Mouse (Mus musculus) heart, embryonic 13.5 days (tissue): ENCODE results near the gene Rab5c. TPM values are rescaled to one million over a fixed set of nuclear protein-coding genes. Genes with fewer than 3 reads are reported as not detected.
A peak's percentile ranks its signal among the peaks of the same experiment; 100 is the strongest.

Source experiments
- ATAC-seq: fragments of 200-750 bp; cut with Nextera tagmentation; 2 replicates; pipeline ENCODE4 v1.8.0; 2017; ENCODE audit warnings: moderate TSS enrichment; ENCODE audit not compliant: insufficient number of reproducible peaks, low FRiP score, low TSS enrichment; ENCODE audit errors: extremely low read depth
- H3K27ac ChIP-seq: fragments of 300-500 bp; sonication (generic); replicated peaks from 2 replicates; pipeline ENCODE4 v1.5.1; 2015; ENCODE audit warnings: moderate library complexity, mild to moderate bottlenecking, inconsistent platforms
- H3K27me3 ChIP-seq: fragments of 300-500 bp; sonication (generic); replicated peaks from 2 replicates; pipeline ENCODE4 v1.6.1; 2015; ENCODE audit warnings: mild to moderate bottlenecking, inconsistent platforms
- H3K36me3 ChIP-seq: fragments of 300-500 bp; sonication (generic); 2 replicates; pipeline ENCODE4 v1.6.1; 2015; ENCODE audit warnings: mild to moderate bottlenecking, inconsistent platforms
- H3K4me1 ChIP-seq: fragments of 300-500 bp; sonication (generic); 2 replicates; pipeline ENCODE4 v1.6.1; 2015; ENCODE audit warnings: inconsistent platforms
- H3K4me2 ChIP-seq: fragments of 300-500 bp; sonication (generic); 2 replicates; pipeline ENCODE4 v1.6.1; 2015; ENCODE audit warnings: inconsistent platforms, mild to moderate bottlenecking, moderate library complexity
- H3K4me3 ChIP-seq: fragments of 300-500 bp; sonication (generic); 2 replicates; pipeline ENCODE4 v1.5.1; 2015; ENCODE audit warnings: moderate library complexity, mild to moderate bottlenecking, inconsistent platforms
- H3K9ac ChIP-seq: fragments of 300-500 bp; sonication (generic); 2 replicates; pipeline ENCODE4 v1.6.1; 2015; ENCODE audit warnings: inconsistent platforms, mild to moderate bottlenecking, moderate library complexity
- H3K9me3 ChIP-seq: fragments of 300-500 bp; sonication (generic); 2 replicates; pipeline ENCODE4 v1.6.1; 2016; ENCODE audit warnings: inconsistent platforms
- WGBS: fragments of 180-500 bp; shearing (Covaris S2); methylation state at CpG from one replicate; pipeline ENCODE4 v1.1.7; 2015; ENCODE audit warnings: mixed read lengths; 5-methylcytosine and 5-hydroxymethylcytosine counted together
- polyA plus RNA-seq: library from polyadenylated mRNA; unstranded; fragments of >200 nt; fragmentation: Nextera tagmentation; extraction: Ambion mirVana; gene quantifications from 2 replicates; pipeline ENCODE4 v1.2.1, GENCODE M21; 2015

The Rab5c gene
- polyA plus RNA-seq, 1 experiment from 2014 or later, result 13.6 TPM

DNA sequence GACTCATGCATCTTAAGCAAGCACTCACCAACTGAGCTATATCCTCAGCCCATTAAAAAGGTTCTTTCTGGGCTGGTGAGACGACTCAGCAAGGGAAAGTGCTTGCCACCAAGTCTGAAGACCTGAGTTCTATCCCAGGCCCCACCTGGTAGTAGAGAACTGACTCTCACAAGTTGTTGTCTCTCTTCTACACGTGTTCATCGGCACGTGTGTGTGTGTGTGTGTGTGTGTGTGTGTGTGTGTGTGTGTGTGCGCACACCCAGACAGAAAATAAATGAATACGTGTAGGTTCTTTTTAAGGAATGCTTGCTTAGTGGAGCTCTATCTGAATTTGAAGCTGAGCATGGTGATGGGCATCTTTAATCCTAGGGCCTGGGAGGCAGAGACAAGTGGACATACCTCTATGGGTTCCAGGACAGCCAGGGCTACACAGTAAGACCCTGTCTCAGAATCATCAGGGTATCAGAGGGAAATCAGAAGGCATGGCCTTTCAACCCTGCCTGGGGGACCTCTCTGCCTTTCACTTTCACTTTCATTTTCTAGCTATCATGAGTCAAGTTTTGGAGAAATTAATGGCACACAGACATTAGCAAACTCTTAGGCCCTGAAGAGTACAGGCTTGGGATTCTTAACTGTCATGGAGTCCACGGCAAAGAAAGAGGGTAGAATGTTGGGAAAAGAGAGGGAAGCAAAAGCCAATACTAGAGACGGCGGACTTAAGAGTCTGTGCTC is 2.7 kb downstream of the Rab5c start:
- Histone ChIP-seq H3K4me1 (peaks cover 27% of the 10 kb centered on the region), H3K9me3 (no peaks in the 10 kb centered on the region), H3K4me2 (peak overlapping the region; percentile 81), H3K27ac (no peak overlapping the region; the same call in 1 of the 2 replicates), H3K9ac (peak overlapping the region; percentile 95), H3K4me3 (peak overlapping the region; percentile 87), H3K27me3 (peaks cover 8% of the 10 kb centered on the region), H3K36me3 (peaks cover 18% of the 10 kb centered on the region)
- WGBS, result 88% methylated on average over 9 of the region's 9 CpGs
- ATAC-seq, result no peak

- Histone ChIP-seq H3K4me3 (no peak overlapping the region), H3K36me3 (peaks cover 37% of the 10 kb centered on the region), H3K9ac (no peak overlapping the region), H3K9me3 (no peaks in the 10 kb centered on the region), H3K27ac (no peak overlapping the region), H3K27me3 (no peaks in the 10 kb centered on the region), H3K4me1 (peaks cover 9% of the 10 kb centered on the region), H3K4me2 (no peak overlapping the region)
- 81% methylated on average over 6 of the region's 6 CpGs for whole genome bisulfite sequencing
- ATAC-seq, result no peak
Measured at GRCm38 (mm10) chr11:100730477-100731205, 7.4 kb downstream of the Rab5c start.

DNA sequence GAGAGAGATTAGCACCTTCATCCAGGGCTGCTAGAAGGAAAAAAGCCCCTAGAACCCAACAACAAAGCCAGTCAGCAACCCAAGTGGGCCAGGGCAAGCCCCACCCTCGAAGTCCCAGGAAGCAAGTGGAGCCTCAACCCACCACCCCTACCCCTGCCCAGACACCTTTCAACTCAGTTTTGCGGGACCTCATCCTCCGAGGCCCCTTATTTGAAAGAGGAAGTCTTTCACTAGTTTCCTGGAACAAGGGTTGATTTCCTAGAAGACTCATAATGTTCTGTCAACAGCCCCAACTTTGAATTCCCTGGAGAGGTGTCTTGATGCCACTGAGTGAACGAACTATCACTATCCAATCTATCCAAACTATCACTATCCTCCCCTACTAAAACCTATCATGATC is 8.0 kb downstream of the Rab5c start:
- H3K4me3 ChIP-seq, result no peak overlapping the region
- no peaks in the 10 kb centered on the region for H3K9me3 ChIP-seq
- H3K4me2 ChIP-seq, result no peak overlapping the region
- 79% methylated on average over 4 of the region's 4 CpGs for WGBS
- H3K4me1 ChIP-seq, result peaks cover 11% of the 10 kb centered on the region
- H3K9ac ChIP-seq, result no peak overlapping the region
- H3K27me3 ChIP-seq, result no peaks in the 10 kb centered on the region
- no peak for ATAC-seq
- H3K27ac ChIP-seq, result no peak overlapping the region
- peaks cover 37% of the 10 kb centered on the region for H3K36me3 ChIP-seq

GRCm38 (mm10) chr11:100728601-100729000 is 9.4 kb downstream of the Rab5c start:
- no peak for ATAC-seq
- no peaks in the 10 kb centered on the region for H3K27me3 ChIP-seq
- no peak overlapping the region for H3K27ac ChIP-seq
- peaks cover 22% of the 10 kb centered on the region for H3K4me1 ChIP-seq
- no peak overlapping the region for H3K4me2 ChIP-seq
- peaks cover 37% of the 10 kb centered on the region for H3K36me3 ChIP-seq
- 85% methylated on average over 6 of the region's 6 CpGs for WGBS
- H3K4me3 ChIP-seq, result no peak overlapping the region
- H3K9ac ChIP-seq, result no peak overlapping the region
- H3K9me3 ChIP-seq, result no peaks in the 10 kb centered on the region

- Histone ChIP-seq H3K4me1 (peaks cover 36% of the 10 kb centered on the region), H3K9me3 (no peaks in the 10 kb centered on the region), H3K4me2 (no peak overlapping the region), H3K9ac (no peak overlapping the region), H3K36me3 (peaks cover 25% of the 10 kb centered on the region), H3K27me3 (no peaks in the 10 kb centered on the region), H3K27ac (no peak overlapping the region), H3K4me3 (no peak overlapping the region)
- ATAC-seq, result no peak
- 94% methylated on average over 3 of the region's 3 CpGs for WGBS
Measured at GRCm38 (mm10) chr11:100727201-100727600, 10.8 kb downstream of the Rab5c start.

- peaks cover 58% of the 10 kb centered on the region for H3K4me1 ChIP-seq
- 26% methylated on average over 5 of the region's 5 CpGs for WGBS
- no peaks in the 10 kb centered on the region for H3K9me3 ChIP-seq
- no peak overlapping the region for H3K4me3 ChIP-seq
- H3K36me3 ChIP-seq, result peaks cover 18% of the 10 kb centered on the region
- H3K9ac ChIP-seq, result no peak overlapping the region; the same call in 1 of the 2 replicates
- H3K27me3 ChIP-seq, result no peaks in the 10 kb centered on the region
- no peak for ATAC-seq
- H3K27ac ChIP-seq, result peak overlapping the region; percentile 74
- H3K4me2 ChIP-seq, result peak overlapping the region; percentile 0; the same call in 1 of the 2 replicates
Measured at GRCm38 (mm10) chr11:100724919-100725512, 13.0 kb downstream of the Rab5c start.

DNA sequence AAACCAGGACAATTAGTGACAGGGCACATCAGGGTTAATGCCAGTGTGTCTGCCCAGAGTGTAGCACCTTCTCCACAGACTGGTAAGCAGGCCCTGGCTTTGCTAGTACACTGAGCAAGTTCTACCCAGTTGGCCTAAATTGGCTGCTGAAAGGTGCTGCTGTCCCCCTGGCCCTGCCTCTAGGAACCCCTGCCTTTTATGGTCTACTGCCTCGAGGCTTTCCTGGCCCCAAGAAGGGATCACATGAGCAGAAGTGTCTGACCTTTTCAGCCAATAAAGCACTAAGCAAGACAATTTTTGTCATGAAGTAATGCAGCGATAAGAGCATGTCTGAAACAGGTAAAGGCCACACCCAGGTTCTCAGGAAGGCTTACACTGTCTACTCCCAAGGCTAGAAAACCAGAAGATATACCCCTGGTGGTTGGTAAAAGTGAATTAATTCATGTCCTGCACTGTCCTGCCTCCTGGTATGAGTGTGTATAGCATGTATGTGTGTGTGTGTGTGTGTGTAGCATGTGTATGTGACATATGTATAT is 15.5 kb downstream of the Rab5c start:
- H3K4me3 ChIP-seq, result no peak overlapping the region
- 40% methylated on average over 2 of the region's 2 CpGs for WGBS
- H3K4me2 ChIP-seq, result peak overlapping the region; percentile 40
- ATAC-seq, result no peak
- peaks cover 67% of the 10 kb centered on the region for H3K4me1 ChIP-seq
- no peaks in the 10 kb centered on the region for H3K9me3 ChIP-seq
- peak overlapping the region; percentile 62 for H3K9ac ChIP-seq
- peaks cover 24% of the 10 kb centered on the region for H3K36me3 ChIP-seq
- H3K27ac ChIP-seq, result peak overlapping the region; percentile 85
- no peaks in the 10 kb centered on the region for H3K27me3 ChIP-seq

DNA sequence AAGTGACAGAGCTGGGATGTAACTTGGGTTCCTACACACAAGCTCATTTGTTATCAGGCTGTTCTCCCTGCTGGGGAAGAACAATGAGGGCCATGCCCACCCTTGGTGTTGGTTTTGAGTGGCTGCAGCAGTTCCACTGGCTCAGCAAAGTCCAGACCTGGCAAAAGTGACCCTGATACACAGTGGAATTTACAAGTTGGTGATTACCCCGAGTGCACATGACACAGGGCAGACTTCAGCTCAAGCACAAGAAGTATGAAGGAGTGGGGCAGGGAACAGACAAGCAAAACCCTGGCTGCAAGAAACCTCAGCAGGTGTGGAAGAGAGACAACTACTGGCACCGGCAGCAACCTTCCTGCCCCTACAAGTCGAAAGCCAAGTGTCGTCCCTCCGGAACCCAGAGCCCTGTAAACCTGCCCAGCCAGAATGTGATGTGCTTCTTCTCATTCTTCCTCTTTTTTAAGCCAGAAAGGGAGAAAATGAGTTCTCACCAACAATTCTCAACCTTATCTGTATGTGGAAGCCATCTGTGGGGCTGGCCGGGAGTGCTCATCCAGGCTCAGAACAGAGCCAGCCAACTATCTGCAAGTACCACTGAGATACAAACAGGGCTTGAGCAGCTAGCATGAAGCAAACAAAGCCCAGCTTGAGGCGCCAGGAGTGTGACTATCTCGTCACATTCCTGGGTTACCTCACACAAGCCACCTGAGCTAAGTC is 16.1 kb downstream of the Rab5c start:
- Histone ChIP-seq H3K36me3 (peaks cover 30% of the 10 kb centered on the region), H3K27me3 (no peaks in the 10 kb centered on the region), H3K4me2 (peak overlapping the region; percentile 40), H3K4me1 (peaks cover 67% of the 10 kb centered on the region), H3K9ac (peak overlapping the region; percentile 62), H3K27ac (peak overlapping the region; percentile 85), H3K9me3 (no peaks in the 10 kb centered on the region), H3K4me3 (no peak overlapping the region)
- ATAC-seq, result no peak
- WGBS, result 29% methylated on average over 8 of the region's 8 CpGs

DNA sequence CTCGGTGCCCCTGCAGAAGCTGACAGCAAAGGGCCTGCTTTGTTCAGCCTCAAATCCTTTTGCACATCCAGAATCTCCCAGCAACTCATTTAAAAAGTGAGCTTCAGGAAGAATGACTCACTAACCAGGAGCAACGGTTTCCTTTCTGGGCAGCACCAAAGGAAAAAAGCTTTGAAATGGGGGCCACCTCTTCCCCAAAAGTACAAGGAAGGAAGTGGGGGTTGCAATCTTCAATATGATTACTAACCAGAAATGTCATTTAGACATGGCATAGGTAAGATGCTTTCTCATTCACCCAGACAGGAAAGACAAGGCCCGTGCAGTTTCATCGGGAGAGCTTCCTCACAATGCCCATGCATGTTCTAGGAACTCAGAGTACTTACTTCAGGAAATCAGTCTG is 16.8 kb downstream of the Rab5c start:
- H3K27me3 ChIP-seq, result no peaks in the 10 kb centered on the region
- H3K4me2 ChIP-seq, result peak overlapping the region; percentile 40
- H3K4me1 ChIP-seq, result peaks cover 67% of the 10 kb centered on the region
- no peak overlapping the region for H3K4me3 ChIP-seq
- H3K9me3 ChIP-seq, result no peaks in the 10 kb centered on the region
- H3K9ac ChIP-seq, result peak overlapping the region; percentile 69
- no peak for ATAC-seq
- peaks cover 37% of the 10 kb centered on the region for H3K36me3 ChIP-seq
- 46% methylated on average over 4 of the region's 4 CpGs for WGBS
- peak overlapping the region; percentile 85 for H3K27ac ChIP-seq

DNA sequence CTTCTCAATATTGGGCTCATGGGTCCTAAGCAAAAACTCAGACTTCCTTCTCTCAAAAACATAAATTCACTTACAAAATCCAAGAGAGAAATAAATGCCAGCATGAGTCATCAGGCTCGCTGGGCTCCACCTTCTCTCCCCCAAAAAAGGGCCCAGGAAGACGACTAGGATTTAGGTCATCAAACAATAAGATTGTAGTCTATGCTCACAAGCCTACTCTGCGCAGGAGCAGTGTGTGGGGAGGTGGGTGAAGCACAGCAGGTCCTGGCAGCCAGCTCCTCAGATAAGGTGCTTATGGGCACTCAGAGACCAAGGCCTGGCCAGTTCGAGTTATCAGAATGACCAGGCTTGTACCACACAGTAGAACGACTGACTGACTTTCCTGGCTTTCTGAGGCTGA is 17.7 kb downstream of the Rab5c start:
- H3K36me3 ChIP-seq, result peaks cover 46% of the 10 kb centered on the region
- peak overlapping the region; percentile 69 for H3K9ac ChIP-seq
- H3K27me3 ChIP-seq, result no peaks in the 10 kb centered on the region
- H3K4me3 ChIP-seq, result no peak overlapping the region
- no peak overlapping the region for H3K4me2 ChIP-seq
- 37% methylated on average over 5 of the region's 5 CpGs for WGBS
- peak overlapping the region; percentile 85 for H3K27ac ChIP-seq
- H3K4me1 ChIP-seq, result peaks cover 62% of the 10 kb centered on the region
- H3K9me3 ChIP-seq, result no peaks in the 10 kb centered on the region
- no peak for ATAC-seq

DNA sequence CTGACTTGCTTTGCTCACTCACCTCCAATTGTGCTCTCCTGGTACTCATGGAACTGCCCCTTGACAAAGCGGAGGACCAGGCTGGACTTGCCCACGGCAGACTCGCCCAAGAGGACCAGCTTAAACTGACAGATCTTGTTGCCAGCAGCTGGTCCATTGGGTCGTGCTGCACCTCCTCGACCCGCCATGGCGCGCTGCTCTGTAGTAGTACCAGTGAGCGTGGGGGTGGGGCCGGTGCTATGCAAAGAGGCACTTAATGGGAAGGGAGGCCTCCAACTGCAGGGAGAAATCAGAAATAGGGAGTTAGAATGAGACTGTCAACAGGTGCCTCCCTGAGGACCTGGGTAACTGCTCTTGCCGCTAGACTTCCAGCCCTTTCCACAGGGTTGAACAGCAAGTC is 18.1 kb downstream of the Rab5c start:
- no peak overlapping the region for H3K4me3 ChIP-seq
- peak overlapping the region; percentile 69 for H3K9ac ChIP-seq
- H3K27me3 ChIP-seq, result no peaks in the 10 kb centered on the region
- H3K27ac ChIP-seq, result peak overlapping the region; percentile 85
- H3K36me3 ChIP-seq, result peaks cover 51% of the 10 kb centered on the region
- no peaks in the 10 kb centered on the region for H3K9me3 ChIP-seq
- no peak for ATAC-seq
- WGBS, result 82% methylated on average over 11 of the region's 11 CpGs
- H3K4me1 ChIP-seq, result peaks cover 59% of the 10 kb centered on the region
- no peak overlapping the region for H3K4me2 ChIP-seq
